28 mouse cellular contexts compared by ENCODE assay signal in genomic region chr9:63669816-63670215, GRCm38 (mm10).
"Had no signal": no experiment of that assay in that cellular context is flagged by ENCODE, and none has a peak within 500 bp of the region (broad histone marks: within the 10 kb centered on the region; RNA-seq: fewer than 3 reads in every experiment).

No protein-coding gene starts in this region.

- H3K27ac ChIP-seq: embryonic facial prominence, embryonic 12.5 days; embryonic facial prominence, embryonic 13.5 days; forebrain, embryonic 12.5 days; forebrain, embryonic 15.5 days; heart, adult 2 months had no signal

- H3K9ac ChIP-seq: embryonic facial prominence, embryonic 12.5 days; embryonic facial prominence, embryonic 13.5 days; embryonic facial prominence, embryonic 15.5 days; forebrain, embryonic 12.5 days; forebrain, embryonic 15.5 days; forebrain, postnatal 0 days had no signal

- H3K4me3 ChIP-seq: embryonic facial prominence, embryonic 10.5 days; embryonic facial prominence, embryonic 12.5 days; embryonic facial prominence, embryonic 13.5 days; embryonic facial prominence, embryonic 15.5 days; erythroblast, embryonic 14.5 days; forebrain, embryonic 10.5 days; forebrain, embryonic 12.5 days; forebrain, embryonic 15.5 days; gastrocnemius, adult 2 months; heart, adult 2 months had no signal

- H3K27me3 ChIP-seq: embryonic facial prominence, embryonic 12.5 days; embryonic facial prominence, embryonic 13.5 days; embryonic facial prominence, embryonic 15.5 days; forebrain, embryonic 12.5 days; forebrain, embryonic 15.5 days had no signal

- H3K36me3 ChIP-seq: forebrain, embryonic 15.5 days had no signal

- H3K9me3 ChIP-seq: embryonic facial prominence, embryonic 10.5 days; embryonic facial prominence, embryonic 12.5 days; embryonic facial prominence, embryonic 13.5 days; embryonic facial prominence, embryonic 15.5 days; forebrain, embryonic 12.5 days; forebrain, embryonic 15.5 days had no signal

- ATAC-seq: forebrain, embryonic 14.5 days; forebrain, embryonic 15.5 days; forebrain, embryonic 16.5 days; forebrain, postnatal 0 days had no signal

- DNase-seq: cerebellum, adult 2 months; cerebellum, adult 8-10 months; cerebellum, adult 9-10 months; cerebellum, adult 9-11 months; cerebellum, postnatal 10 days; cerebellum, postnatal 14 days; cerebellum, postnatal 25 days; cerebellum, postnatal 36 days; embryo, embryonic 11 days; forebrain, postnatal 0 days; gastrocnemius, postnatal 10 days; gastrocnemius, postnatal 14 days; gastrocnemius, postnatal 25 days; gastrocnemius, postnatal 36 days; heart, adult 11 months; heart, adult 18-20 months; heart, adult 2 months had no signal

- H3K4me2 ChIP-seq: embryonic facial prominence, embryonic 12.5 days; embryonic facial prominence, embryonic 13.5 days; embryonic facial prominence, embryonic 15.5 days; forebrain, embryonic 12.5 days; forebrain, embryonic 15.5 days had no signal
